ENCODE assay signal across 25 mouse cellular contexts in genomic region chr14:61322740-61323139, GRCm38 (mm10).
"Had no signal": no experiment of that assay in that cellular context is flagged by ENCODE, and none has a peak within 500 bp of the region (broad histone marks: within the 10 kb centered on the region; RNA-seq: fewer than 3 reads in every experiment).

No protein-coding gene starts in this region.

- DNase-seq: gastrocnemius, postnatal 14 days; gastrocnemius, postnatal 36 days; heart, adult 11 months; heart, adult 2 months; heart, postnatal 14 days; heart, postnatal 36 days; kidney, adult 18-20 months; kidney, adult 8-10 months; kidney, postnatal 10 days; kidney, postnatal 25 days; kidney, postnatal 4 days; left cerebral cortex, postnatal 4 days; liver, embryonic 13.5 days had no signal

- H3K4me3 ChIP-seq: heart, adult 2 months; heart, embryonic 13.5 days; heart, embryonic 15.5 days; hindbrain, embryonic 13.5 days; hindbrain, embryonic 15.5 days; intestine, embryonic 15.5 days; layer of hippocampus, adult 2 months; limb, embryonic 13.5 days; limb, embryonic 15.5 days; liver, embryonic 13.5 days; liver, embryonic 15.5 days had no signal

- H3K27me3 ChIP-seq: heart, embryonic 13.5 days; heart, embryonic 15.5 days; hindbrain, embryonic 13.5 days; hindbrain, embryonic 15.5 days; intestine, embryonic 15.5 days; limb, embryonic 13.5 days; limb, embryonic 15.5 days; liver, embryonic 13.5 days; liver, embryonic 15.5 days had no signal

- H3K4me2 ChIP-seq: heart, embryonic 11.5 days; heart, embryonic 13.5 days; heart, embryonic 15.5 days; hindbrain, embryonic 13.5 days; hindbrain, embryonic 15.5 days; intestine, embryonic 15.5 days; limb, embryonic 13.5 days; limb, embryonic 15.5 days; liver, embryonic 13.5 days; liver, embryonic 15.5 days had no signal

- ATAC-seq: hindbrain, postnatal 0 days; intestine, embryonic 15.5 days; intestine, postnatal 0 days had no signal

- H3K27ac ChIP-seq: heart, adult 2 months; heart, embryonic 13.5 days; heart, embryonic 15.5 days; hindbrain, embryonic 13.5 days; hindbrain, embryonic 15.5 days; hindbrain, postnatal 0 days; intestine, embryonic 15.5 days; layer of hippocampus, adult 2 months; limb, embryonic 13.5 days; limb, embryonic 15.5 days; liver, embryonic 13.5 days; liver, embryonic 15.5 days had no signal

- H3K9me3 ChIP-seq: heart, embryonic 15.5 days; hindbrain, embryonic 15.5 days; intestine, embryonic 15.5 days; limb, embryonic 15.5 days; liver, embryonic 13.5 days; liver, embryonic 15.5 days had no signal

- H3K9ac ChIP-seq: heart, embryonic 13.5 days; heart, embryonic 15.5 days; hindbrain, embryonic 13.5 days; hindbrain, embryonic 15.5 days; intestine, embryonic 15.5 days; limb, embryonic 13.5 days; limb, embryonic 15.5 days; liver, embryonic 13.5 days; liver, embryonic 15.5 days had no signal

- H3K36me3 ChIP-seq: heart, embryonic 13.5 days; heart, embryonic 15.5 days; hindbrain, embryonic 15.5 days; intestine, embryonic 15.5 days; limb, embryonic 13.5 days; limb, embryonic 15.5 days; liver, embryonic 13.5 days; liver, embryonic 15.5 days had no signal
